Mouse (Mus musculus) forebrain, embryonic 14.5 days (tissue): ENCODE measurements around the gene Stac3. TPM values are rescaled to one million over a fixed set of nuclear protein-coding genes. Genes with fewer than 3 reads are reported as not detected.

ENCODE experiments used
- ATAC-seq: fragments of 200-750 bp; cut with Nextera tagmentation; 2 replicates; pipeline ENCODE4 v1.8.0; 2017; ENCODE audit warnings: mild to moderate bottlenecking, moderate library complexity
- DNase-seq: peaks from one replicate; pipeline ENCODE4 v3.0.0-alpha.2; 2015; ENCODE audit warnings: low spot score
- H3K27ac ChIP-seq: fragments of 300-500 bp; sonication (generic); 2 replicates; pipeline ENCODE4 v1.5.1; 2014; ENCODE audit warnings: low read depth, mild to moderate bottlenecking, control low read depth, low read length, moderate library complexity
- H3K27me3 ChIP-seq: fragments of 300-500 bp; sonication (generic); replicated peaks from 2 replicates; pipeline ENCODE4 v1.6.1; 2014; ENCODE audit warnings: low read length, control low read depth, mixed read lengths; ENCODE audit not compliant: control insufficient read depth, insufficient read depth
- H3K36me3 ChIP-seq: fragments of 300-500 bp; sonication (generic); 2 replicates; pipeline ENCODE4 v1.6.1; 2014; ENCODE audit warnings: low read length, control low read depth; ENCODE audit not compliant: control insufficient read depth, insufficient read depth
- H3K4me1 ChIP-seq: fragments of 300-500 bp; sonication (generic); 2 replicates; pipeline ENCODE4 v1.6.1; 2014; ENCODE audit warnings: antibody characterized with exemption, low read length, control low read depth; ENCODE audit not compliant: control insufficient read depth, insufficient read depth
- H3K4me2 ChIP-seq: fragments of 300-500 bp; sonication (generic); 2 replicates; pipeline ENCODE4 v1.6.1; 2014; ENCODE audit warnings: mild to moderate bottlenecking, control low read depth, low read length
- H3K4me3 ChIP-seq: fragments of 300-500 bp; sonication (generic); 2 replicates; pipeline ENCODE4 v1.5.1; 2014; ENCODE audit warnings: low read depth, low read length, control low read depth
- H3K9ac ChIP-seq: fragments of 300-500 bp; sonication (generic); 2 replicates; pipeline ENCODE4 v1.6.1; 2014; ENCODE audit warnings: mild to moderate bottlenecking, low read length, control low read depth, moderate library complexity
- H3K9me3 ChIP-seq: fragments of 300-500 bp; sonication (generic); replicated peaks from 2 replicates; pipeline ENCODE4 v1.6.1; 2016; ENCODE audit warnings: low read length, control low read depth, mixed read lengths; ENCODE audit not compliant: control insufficient read depth
- WGBS: fragments of 180-500 bp; shearing (Covaris S2); extraction: QIAGEN DNeasy Blood & Tissue Kit; methylation state at CpG from one replicate; pipeline ENCODE4 v1.1.7; 2014; 5-methylcytosine and 5-hydroxymethylcytosine counted together
- polyA plus RNA-seq: library from polyadenylated mRNA; unstranded; fragments of >200 nt; fragmentation: Nextera tagmentation; extraction: Ambion mirVana; gene quantifications from 2 replicates; pipeline ENCODE4 v1.2.1, GENCODE M21; 2014

The Stac3 gene
- polyA plus RNA-seq, 1 experiment from 2014 or later: 0.41 TPM

DNA sequence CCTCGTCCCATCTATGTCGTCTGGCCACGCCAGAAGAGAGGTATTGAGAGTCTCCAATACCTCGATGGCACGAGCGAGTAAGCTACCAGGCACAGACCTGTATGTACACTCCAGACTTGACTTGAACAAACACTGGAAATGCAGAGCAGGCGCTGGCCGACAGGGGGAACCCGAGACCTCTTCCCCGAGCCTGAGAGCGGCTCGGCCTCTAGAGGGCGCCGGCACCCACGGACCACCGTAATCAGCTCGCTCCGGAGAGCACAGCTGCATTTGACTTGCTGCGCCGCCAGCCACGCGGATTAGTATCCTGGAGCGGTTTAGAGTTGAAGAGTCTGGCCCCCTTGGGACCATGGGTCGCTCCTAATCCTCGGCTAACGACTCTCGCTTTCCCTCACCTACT, 11.3 kb downstream of the Stac3 start:
- Histone ChIP-seq H3K27ac (peak overlapping the region; percentile 97), H3K4me3 (peak overlapping the region; percentile 42; the same call in 1 of the 2 replicates), H3K9ac (peak overlapping the region; percentile 76; the same call in 1 of the 2 replicates), H3K9me3 (no peaks in the 10 kb centered on the region), H3K4me2 (peak overlapping the region; percentile 90), H3K36me3 (peaks cover 5% of the 10 kb centered on the region), H3K4me1 (peaks cover 54% of the 10 kb centered on the region), H3K27me3 (peaks cover 14% of the 10 kb centered on the region)
- ATAC-seq (peak; percentile 16), DNase-seq (peak; percentile 95)
- 0% methylated on average over 27 of the region's 27 CpGs for WGBS

DNA sequence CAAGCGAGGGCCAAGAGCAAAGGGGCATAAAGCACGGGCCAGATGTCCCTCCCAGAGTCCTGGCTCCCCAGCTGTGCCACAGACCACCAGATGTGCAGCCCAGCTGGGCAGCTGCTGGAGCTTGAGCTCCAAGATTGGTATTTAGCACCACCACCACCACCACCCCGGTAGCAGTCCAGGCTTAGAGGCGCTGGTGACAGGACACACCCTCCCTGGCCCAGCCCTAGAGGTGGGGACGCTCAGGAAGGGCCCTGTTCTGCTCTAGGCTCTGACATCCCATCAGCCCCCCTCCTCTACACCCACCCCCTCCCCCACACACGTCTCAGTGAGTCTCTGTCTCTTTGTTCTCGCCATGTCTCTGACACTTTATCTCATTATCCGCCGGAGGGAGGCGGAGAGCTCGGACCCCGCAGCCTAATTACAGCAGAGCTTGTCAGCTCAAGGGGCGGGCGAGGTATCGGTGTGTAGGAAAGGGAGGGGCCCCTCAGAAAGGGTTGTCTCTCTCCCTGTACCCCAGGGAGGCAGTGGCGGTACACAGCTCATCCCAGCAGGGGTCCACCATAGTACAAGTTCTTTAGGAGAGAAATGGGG, 12.1 kb downstream of the Stac3 start:
- H3K36me3 ChIP-seq: peaks cover 11% of the 10 kb centered on the region
- no peak for ATAC-seq
- H3K27ac ChIP-seq: peak overlapping the region; percentile 22; the same call in 1 of the 2 replicates
- DNase-seq: peak; percentile 76
- peaks cover 54% of the 10 kb centered on the region for H3K4me1 ChIP-seq
- H3K9me3 ChIP-seq: no peaks in the 10 kb centered on the region
- H3K9ac ChIP-seq: peak overlapping the region; percentile 10; the same call in 1 of the 2 replicates
- H3K4me3 ChIP-seq: no peak overlapping the region
- H3K4me2 ChIP-seq: peak overlapping the region; percentile 90
- peaks cover 14% of the 10 kb centered on the region for H3K27me3 ChIP-seq
- WGBS: 1% methylated on average over 16 of the region's 16 CpGs

DNA sequence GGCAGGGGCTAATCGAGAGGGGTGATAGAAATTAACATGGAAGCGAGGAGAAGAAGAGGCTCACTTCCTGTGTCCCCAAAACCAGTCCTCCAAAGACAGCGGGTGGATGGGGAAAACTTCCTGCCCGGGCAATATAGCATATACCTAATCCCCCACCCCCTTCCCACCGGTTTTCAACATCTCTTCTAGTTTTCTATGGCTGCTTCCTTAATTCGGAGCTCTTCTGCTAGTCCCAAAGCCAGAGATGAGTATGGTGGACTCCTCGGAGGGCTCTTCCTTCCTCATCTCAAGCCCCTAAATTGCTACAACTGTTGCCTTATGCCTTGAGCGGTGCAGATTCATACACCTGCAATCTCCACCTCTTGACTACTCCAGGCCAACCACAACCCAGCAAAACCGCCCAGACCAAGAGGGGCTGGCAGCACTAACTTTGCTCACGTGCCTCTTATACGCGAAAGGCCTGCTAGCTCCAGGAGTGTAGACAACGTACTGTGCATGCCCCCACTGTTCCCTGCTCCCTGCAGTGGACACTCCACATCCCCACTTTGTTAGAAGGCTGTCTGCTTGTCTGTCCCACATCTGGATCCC, 12.7 kb downstream of the Stac3 start:
- WGBS: 11% methylated on average over 13 of the region's 13 CpGs
- DNase-seq (no peak), ATAC-seq (no peak)
- H3K9ac ChIP-seq: peak overlapping the region; percentile 10; the same call in 1 of the 2 replicates
- peaks cover 14% of the 10 kb centered on the region for H3K27me3 ChIP-seq
- no peaks in the 10 kb centered on the region for H3K9me3 ChIP-seq
- H3K27ac ChIP-seq: no peak overlapping the region; the same call in 1 of the 2 replicates
- peaks cover 54% of the 10 kb centered on the region for H3K4me1 ChIP-seq
- H3K36me3 ChIP-seq: peaks cover 16% of the 10 kb centered on the region
- H3K4me3 ChIP-seq: no peak overlapping the region
- H3K4me2 ChIP-seq: peak overlapping the region; percentile 90

DNA sequence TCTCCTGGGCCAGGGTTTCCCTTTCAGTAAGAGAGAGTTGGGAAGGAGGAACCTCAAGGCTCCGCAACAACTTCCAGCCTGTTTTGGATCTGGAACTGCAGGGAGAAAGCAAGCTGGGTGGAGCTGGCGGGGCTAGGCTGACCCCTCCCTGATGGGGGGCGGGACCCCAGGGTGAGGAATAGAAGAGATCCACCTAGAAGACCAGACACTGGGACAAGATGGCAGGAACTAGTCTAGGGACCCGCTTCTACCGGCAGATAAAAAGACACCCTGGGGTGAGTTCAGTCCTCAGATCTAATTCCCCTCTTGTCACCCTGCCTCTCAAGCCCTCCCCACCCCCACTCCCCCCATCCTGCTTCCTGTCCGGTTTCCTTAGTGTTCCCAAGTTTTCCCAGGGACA, 13.3 kb downstream of the Stac3 start, which contains the start of gene Ndufa4l2:
Gene Ndufa4l2 (plus strand): TSS at position 204 of the 400 bp plus-strand sequence.
- no peak within 1 kb of the TSS; the same call in 1 of the 2 replicates for H3K27ac ChIP-seq
- peaks cover 53% of the 10 kb centered on the region for H3K4me1 ChIP-seq
- no peak for ATAC-seq
- H3K9me3 ChIP-seq: no peaks in the 10 kb centered on the region
- peak within 1 kb of the TSS; percentile 90 for H3K4me2 ChIP-seq
- DNase-seq: no peak
- H3K27me3 ChIP-seq: peaks cover 14% of the 10 kb centered on the region
- WGBS: 18% methylated on average over 6 of the region's 6 CpGs
- H3K36me3 ChIP-seq: peaks cover 21% of the 10 kb centered on the region
- H3K4me3 ChIP-seq: no peak within 1 kb of the TSS
- H3K9ac ChIP-seq: peak within 1 kb of the TSS; percentile 10; the same call in 1 of the 2 replicates

DNA sequence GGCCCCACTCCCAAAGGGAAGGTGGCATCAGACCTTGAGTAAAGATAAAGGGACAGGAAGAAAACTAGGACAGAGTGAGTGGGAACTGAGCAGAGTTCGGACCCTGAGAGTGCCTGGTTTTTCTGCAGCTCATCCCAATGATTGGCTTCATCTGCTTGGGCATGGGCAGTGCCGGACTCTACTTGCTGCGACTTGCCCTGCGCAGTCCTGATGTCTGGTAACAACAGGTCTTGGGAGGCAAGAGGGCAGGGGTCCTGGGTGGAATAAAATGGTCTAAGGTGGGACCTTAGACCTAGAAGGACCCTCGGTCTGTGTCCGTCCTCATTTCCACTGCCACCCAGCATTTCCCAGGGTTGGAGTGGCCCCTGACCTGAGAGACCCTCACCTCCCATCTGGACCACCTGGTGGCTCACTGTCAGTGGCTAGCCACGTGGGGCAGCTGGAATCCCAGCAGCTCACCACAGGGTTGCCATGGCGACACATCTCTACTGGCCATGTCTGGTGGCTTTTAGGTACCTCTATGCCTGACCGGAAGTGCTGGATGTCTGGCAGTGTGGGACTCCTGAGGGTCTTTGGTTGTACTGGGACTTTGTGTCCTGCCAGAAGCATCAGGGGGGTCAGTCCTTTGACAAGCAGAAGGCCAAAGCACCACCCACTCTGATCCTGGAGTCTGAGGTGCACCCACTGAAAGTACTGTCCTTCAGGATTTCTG, 13.9 kb downstream of the Stac3 start:
- no peak for DNase-seq
- H3K9me3 ChIP-seq: no peaks in the 10 kb centered on the region
- H3K27me3 ChIP-seq: peaks cover 14% of the 10 kb centered on the region
- H3K4me1 ChIP-seq: peaks cover 48% of the 10 kb centered on the region
- H3K9ac ChIP-seq: no peak overlapping the region
- H3K36me3 ChIP-seq: peaks cover 25% of the 10 kb centered on the region
- 34% methylated on average over 9 of the region's 9 CpGs for WGBS
- no peak overlapping the region for H3K27ac ChIP-seq
- no peak for ATAC-seq
- H3K4me3 ChIP-seq: no peak overlapping the region
- H3K4me2 ChIP-seq: no peak overlapping the region

DNA sequence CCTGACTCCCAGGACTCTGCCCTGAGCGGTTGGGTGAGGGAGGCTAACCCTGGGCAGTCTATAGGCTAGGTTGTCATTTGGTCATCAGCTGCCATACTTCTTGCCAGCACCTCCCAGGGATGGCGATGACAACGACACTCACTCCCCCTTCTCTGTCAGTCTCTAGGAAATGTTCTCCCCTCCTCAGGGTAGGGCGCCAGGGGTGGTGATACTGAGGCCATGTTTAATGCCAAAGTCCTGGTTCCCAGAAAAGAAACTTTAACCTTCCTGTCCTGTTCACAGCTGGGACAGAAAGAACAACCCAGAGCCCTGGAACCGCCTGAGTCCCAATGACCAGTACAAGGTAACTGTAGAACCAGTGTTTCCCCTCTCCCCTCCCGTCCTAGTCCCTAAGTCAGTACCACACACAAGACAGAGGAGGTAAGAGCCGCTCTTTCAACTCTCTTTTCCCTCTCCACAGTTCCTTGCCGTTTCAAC, 14.5 kb downstream of the Stac3 start:
- H3K36me3 ChIP-seq: peaks cover 25% of the 10 kb centered on the region
- 24% methylated on average over 8 of the region's 8 CpGs for WGBS
- H3K4me1 ChIP-seq: peaks cover 42% of the 10 kb centered on the region
- no peak overlapping the region for H3K9ac ChIP-seq
- no peak overlapping the region for H3K27ac ChIP-seq
- H3K9me3 ChIP-seq: no peaks in the 10 kb centered on the region
- ATAC-seq (no peak), DNase-seq (no peak)
- H3K4me2 ChIP-seq: no peak overlapping the region
- H3K4me3 ChIP-seq: no peak overlapping the region
- H3K27me3 ChIP-seq: peaks cover 14% of the 10 kb centered on the region

DNA sequence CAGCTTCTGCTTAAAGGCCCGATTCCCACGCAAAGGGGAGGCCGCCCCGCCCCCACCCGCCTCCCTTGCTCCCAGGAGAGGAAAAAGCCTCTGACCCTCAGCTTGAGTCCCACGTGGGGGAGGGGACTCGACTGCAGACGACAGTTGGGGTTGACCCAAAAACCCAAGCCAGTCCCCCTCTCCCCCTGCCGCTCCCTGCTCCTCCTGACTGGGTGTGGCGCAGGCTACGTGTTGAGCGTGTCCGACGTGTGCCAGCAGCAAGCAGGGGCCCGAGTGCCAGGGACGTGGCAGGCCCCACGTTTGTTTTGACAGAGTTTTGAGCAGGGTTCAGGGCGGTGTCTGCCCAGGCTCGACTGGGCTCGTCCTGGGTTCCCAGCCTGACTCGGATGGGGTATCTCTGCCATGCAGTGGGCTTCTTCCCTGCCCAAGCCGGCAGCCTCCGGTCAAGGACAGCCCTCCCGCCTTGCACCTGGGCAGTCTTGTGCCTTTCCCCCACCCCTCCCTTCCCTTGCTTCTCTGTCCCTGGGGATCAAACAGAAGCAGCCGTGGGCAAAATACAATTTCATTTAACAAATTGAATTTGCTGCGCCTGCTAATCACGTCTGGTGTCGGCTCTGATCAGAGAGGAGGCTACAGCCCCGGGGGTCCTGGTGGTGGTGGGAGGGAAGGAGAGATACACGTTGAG, 15.2 kb downstream of the Stac3 start:
- peaks cover 12% of the 10 kb centered on the region for H3K27me3 ChIP-seq
- H3K4me1 ChIP-seq: peaks cover 43% of the 10 kb centered on the region
- H3K9me3 ChIP-seq: no peaks in the 10 kb centered on the region
- H3K36me3 ChIP-seq: peaks cover 25% of the 10 kb centered on the region
- H3K27ac ChIP-seq: no peak overlapping the region
- ATAC-seq: no peak
- no peak overlapping the region for H3K4me2 ChIP-seq
- no peak for DNase-seq
- WGBS: 13% methylated on average over 30 of the region's 30 CpGs
- H3K4me3 ChIP-seq: no peak overlapping the region
- no peak overlapping the region for H3K9ac ChIP-seq

DNA sequence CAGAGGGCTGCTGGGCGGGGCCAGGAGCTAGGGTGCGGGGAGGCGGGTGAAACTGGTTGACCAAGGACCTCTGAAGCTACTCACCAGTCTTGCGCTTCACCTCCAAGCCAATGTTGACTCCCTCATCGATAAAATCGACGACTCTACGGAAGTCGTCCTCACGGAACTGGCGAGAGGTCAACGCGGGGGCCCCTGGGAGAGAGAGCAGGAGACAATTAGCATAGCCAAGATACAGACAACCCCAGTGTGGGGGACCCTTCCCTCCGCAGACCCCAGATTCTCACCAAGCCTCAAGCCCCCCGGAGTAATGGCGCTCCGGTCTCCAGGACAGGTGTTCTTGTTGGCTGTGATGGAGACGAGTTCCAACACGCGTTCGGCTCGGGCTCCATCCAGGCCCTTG, 16.5 kb downstream of the Stac3 start:
- Histone ChIP-seq H3K27me3 (peaks cover 12% of the 10 kb centered on the region), H3K4me3 (no peak overlapping the region), H3K27ac (no peak overlapping the region), H3K9ac (no peak overlapping the region), H3K4me2 (no peak overlapping the region), H3K4me1 (peaks cover 36% of the 10 kb centered on the region), H3K9me3 (no peaks in the 10 kb centered on the region), H3K36me3 (peaks cover 25% of the 10 kb centered on the region)
- WGBS: 92% methylated on average over 22 of the region's 22 CpGs
- DNase-seq: no peak
- ATAC-seq: no peak
